Mouse (Mus musculus) CH12.LX (cell line): ENCODE data around the gene Herc1. TPM values are rescaled to one million over a fixed set of nuclear protein-coding genes. Genes with fewer than 3 reads are reported as not detected.

ENCODE experiments used
- DNase-seq: peaks from one replicate; pipeline ENCODE4 v3.0.0-alpha.2; 2013; ENCODE audit errors: extremely low read depth
- H3K27ac ChIP-seq: 2 replicates; pipeline ENCODE4 v1.5.1; 2012; ENCODE audit warnings: low read depth, mild to moderate bottlenecking, control low read depth, moderate library complexity; ENCODE audit not compliant: insufficient read depth
- H3K27me3 ChIP-seq: replicated peaks from 2 replicates; pipeline ENCODE3; 2012; ENCODE audit warnings: inconsistent platforms
- H3K36me3 ChIP-seq, 2 experiments: replicated peaks in 1 of 2; 2 replicates each; pipeline versions ENCODE3 to v1.6.1; 2012; ENCODE audit warnings: inconsistent platforms in 1 of 2, low read length in 1 of 2, mild to moderate bottlenecking in 1 of 2, mixed read lengths in 1 of 2, moderate library complexity in 1 of 2; ENCODE audit not compliant: control insufficient read depth in 1 of 2, insufficient read depth in 1 of 2
- H3K4me1 ChIP-seq, 2 experiments: 2 replicates each; pipeline ENCODE4 v1.6.1; 2012; ENCODE audit warnings: inconsistent platforms in 1 of 2, moderate library complexity in 1 of 2; ENCODE audit not compliant: insufficient read depth in 2 of 2, control insufficient read depth in 1 of 2
- H3K4me2 ChIP-seq: 2 replicates; pipeline ENCODE4 v1.6.1; 2012; ENCODE audit warnings: low read depth, mild to moderate bottlenecking, control low read depth; ENCODE audit not compliant: poor library complexity, insufficient read depth, severe bottlenecking
- H3K4me3 ChIP-seq, 3 experiments: fragments of 150-350 bp in 1 of 3; sonication (generic) in 1 of 3; replicated peaks in 1 of 3; 2 replicates each; pipeline versions ENCODE3 to v1.5.1; 2011 to 2012; ENCODE audit warnings: low read depth in 2 of 3, low read length in 2 of 3, mild to moderate bottlenecking in 2 of 3, moderate library complexity in 2 of 3, control low read depth in 1 of 3, improper control_type of control experiment in 1 of 3, inconsistent platforms in 1 of 3, mixed read lengths in 1 of 3; ENCODE audit not compliant: poor library complexity in 1 of 3
- H3K79me2 ChIP-seq: replicated peaks from 2 replicates; pipeline ENCODE4 v1.6.1; 2012; ENCODE audit warnings: mild to moderate bottlenecking, moderate library complexity; ENCODE audit not compliant: control insufficient read depth, poor library complexity, insufficient read depth, severe bottlenecking; ENCODE audit errors: extremely low read depth
- H3K9ac ChIP-seq: 2 replicates; pipeline ENCODE4 v1.6.1; 2012; ENCODE audit warnings: low read depth, mild to moderate bottlenecking, control low read depth, moderate library complexity; ENCODE audit not compliant: insufficient read depth
- H3K9me3 ChIP-seq: replicated peaks from 2 replicates; pipeline ENCODE3; 2012; ENCODE audit warnings: low read length, inconsistent platforms, mixed read lengths
- BHLHE40 ChIP-seq: IDR thresholded peaks from 2 replicates; pipeline ENCODE4 v1.6.1; 2011; ENCODE audit warnings: mild to moderate bottlenecking, low read depth, low read length, improper control_type of control experiment
- CHD1 ChIP-seq: IDR thresholded peaks from 2 replicates; pipeline ENCODE4 v1.6.1; 2012; ENCODE audit warnings: low read depth, low read length, improper control_type of control experiment, inconsistent platforms
- CHD2 ChIP-seq: IDR thresholded peaks from 2 replicates; pipeline ENCODE4 v1.6.1; 2011; ENCODE audit warnings: low read length, improper control_type of control experiment
- CTCF ChIP-seq, 2 experiments: IDR thresholded peaks in 1 of 2; conservative IDR thresholded peaks in 1 of 2; 2 replicates each; pipeline ENCODE4 v1.5.1; 2011 to 2012; ENCODE audit warnings: low read depth in 2 of 2, low read length in 2 of 2, improper control_type of control experiment in 1 of 2, inconsistent platforms in 1 of 2, mild to moderate bottlenecking in 1 of 2, moderate library complexity in 1 of 2
- E2F4 ChIP-seq: IDR thresholded peaks from 2 replicates; pipeline ENCODE4 v1.6.1; 2011; ENCODE audit warnings: low read depth, low read length, improper control_type of control experiment; ENCODE audit not compliant: insufficient replicate concordance
- ELF1 ChIP-seq: IDR thresholded peaks from 2 replicates; pipeline ENCODE4 v1.6.1; 2014; ENCODE audit warnings: low read depth, mild to moderate bottlenecking, inconsistent platforms, low read length, improper control_type of control experiment
- EP300 ChIP-seq: IDR thresholded peaks from 2 replicates; pipeline ENCODE4 v1.6.1; 2011; ENCODE audit warnings: low read length, improper control_type of control experiment
- ETS1 ChIP-seq: conservative IDR thresholded peaks from 2 replicates; pipeline ENCODE4 v1.6.1; 2012; ENCODE audit warnings: low read depth, mild to moderate bottlenecking, inconsistent platforms, low read length, improper control_type of control experiment, moderate library complexity
- GABPA ChIP-seq: IDR thresholded peaks from 2 replicates; pipeline ENCODE4 v1.6.1; 2012; ENCODE audit warnings: low read depth, low read length, improper control_type of control experiment, inconsistent platforms; ENCODE audit not compliant: insufficient replicate concordance
- HCFC1 ChIP-seq: IDR thresholded peaks from 2 replicates; pipeline ENCODE4 v1.6.1; 2012; ENCODE audit warnings: low read depth, mild to moderate bottlenecking, inconsistent platforms, low read length, improper control_type of control experiment
- IRF4 ChIP-seq: IDR thresholded peaks from 2 replicates; pipeline ENCODE4 v1.6.1; 2014; ENCODE audit warnings: low read depth, mild to moderate bottlenecking, inconsistent platforms, low read length, improper control_type of control experiment
- JUN ChIP-seq: IDR thresholded peaks from 2 replicates; pipeline ENCODE4 v1.6.1; 2011; ENCODE audit warnings: low read depth, mild to moderate bottlenecking, low read length, improper control_type of control experiment, moderate library complexity; ENCODE audit not compliant: insufficient read depth
- KAT2A ChIP-seq: IDR thresholded peaks from 2 replicates; pipeline ENCODE4 v1.6.1; 2012; ENCODE audit warnings: low read length, improper control_type of control experiment, inconsistent platforms; ENCODE audit not compliant: insufficient replicate concordance
- MAX ChIP-seq: IDR thresholded peaks from 2 replicates; pipeline ENCODE4 v1.6.1; 2011; ENCODE audit warnings: low read length, improper control_type of control experiment
- MEF2A ChIP-seq: IDR thresholded peaks from 2 replicates; pipeline ENCODE4 v1.6.1; 2014; ENCODE audit warnings: low read depth, mild to moderate bottlenecking, inconsistent platforms, low read length, improper control_type of control experiment, borderline replicate concordance
- MXI1 ChIP-seq: IDR thresholded peaks from 2 replicates; pipeline ENCODE4 v1.6.1; 2011; ENCODE audit warnings: mild to moderate bottlenecking, low read depth, low read length, improper control_type of control experiment
- MYC ChIP-seq: IDR thresholded peaks from 2 replicates; pipeline ENCODE4 v1.6.1; 2011; ENCODE audit warnings: low read depth, mild to moderate bottlenecking, improper control_type of control experiment, low read length
- NELFE ChIP-seq: IDR thresholded peaks from 2 replicates; pipeline ENCODE4 v1.6.1; 2011; ENCODE audit warnings: low read depth, low read length, improper control_type of control experiment
- NRF1 ChIP-seq: IDR thresholded peaks from 2 replicates; pipeline ENCODE4 v1.6.1; 2014; ENCODE audit warnings: low read depth, mild to moderate bottlenecking, inconsistent platforms, low read length, improper control_type of control experiment, moderate library complexity
- PAX5 ChIP-seq: IDR thresholded peaks from 2 replicates; pipeline ENCODE4 v1.6.1; 2012; ENCODE audit warnings: low read length, inconsistent platforms, mixed read lengths
- POLR2A ChIP-seq: IDR thresholded peaks from 2 replicates; pipeline ENCODE4 v1.6.1; 2011; ENCODE audit warnings: low read depth, mild to moderate bottlenecking, improper control_type of control experiment, low read length
- POLR2AphosphoS2 ChIP-seq: IDR thresholded peaks from 2 replicates; pipeline ENCODE4 v1.6.1; 2011; ENCODE audit warnings: low read depth, low read length, improper control_type of control experiment
- RCOR1 ChIP-seq: conservative IDR thresholded peaks from 2 replicates; pipeline ENCODE4 v1.6.1; 2012; ENCODE audit warnings: low read depth, mild to moderate bottlenecking, inconsistent platforms, low read length, improper control_type of control experiment
- SIN3A ChIP-seq: IDR thresholded peaks from 2 replicates; pipeline ENCODE4 v1.6.1; 2012; ENCODE audit warnings: low read length, improper control_type of control experiment, inconsistent platforms
- TBP ChIP-seq: conservative IDR thresholded peaks from 2 replicates; pipeline ENCODE4 v1.6.1; 2011; ENCODE audit warnings: low read depth, low read length, improper control_type of control experiment
- TCF12 ChIP-seq: IDR thresholded peaks from 2 replicates; pipeline ENCODE4 v1.6.1; 2014; ENCODE audit warnings: low read depth, mild to moderate bottlenecking, inconsistent platforms, low read length, improper control_type of control experiment
- UBTF ChIP-seq: IDR thresholded peaks from 2 replicates; pipeline ENCODE4 v1.6.1; 2012; ENCODE audit warnings: low read depth, mild to moderate bottlenecking, inconsistent platforms, low read length, improper control_type of control experiment, moderate library complexity
- USF1 ChIP-seq: IDR thresholded peaks from 2 replicates; pipeline ENCODE4 v1.6.1; 2014; ENCODE audit warnings: low read depth, mild to moderate bottlenecking, inconsistent platforms, low read length, improper control_type of control experiment
- USF2 ChIP-seq: conservative IDR thresholded peaks from 2 replicates; pipeline ENCODE4 v1.6.1; 2011; ENCODE audit warnings: low read depth, low read length, improper control_type of control experiment
- ZMIZ1 ChIP-seq: IDR thresholded peaks from 2 replicates; pipeline ENCODE4 v1.6.1; 2012; ENCODE audit warnings: low read depth, mild to moderate bottlenecking, inconsistent platforms, low read length, improper control_type of control experiment
- dilution Hi-C: fragments of 300-500 bp; cut with MboI; formaldehyde crosslinking; loops from 2 replicates; pipeline ENCODE4 v1.14.3; 2020; ENCODE audit warnings: low sequenced_read_pairs; ENCODE audit not compliant: extremely low pct_unique_long_range_greater_than_20kb, extremely low pct_ligation_motif_present
- in situ Hi-C: fragments of 300-500 bp; cut with MboI; formaldehyde crosslinking; loops from 3 replicates; pipeline ENCODE4 v1.14.3; 2019; ENCODE audit warnings: low sequenced_read_pairs, low pct_ligation_motif_present, low pct_unique_long_range_greater_than_20kb, mixed read lengths
- polyA plus RNA-seq: library from polyadenylated mRNA; unstranded; fragments of >175 nt; gene quantifications from 2 replicates; pipeline ENCODE4 v1.2.1, GENCODE M21; 2012; ENCODE audit warnings: low read depth; ENCODE audit not compliant: insufficient read length
- total RNA-seq, 2 experiments: library from RNA; depleted of rRNA; stranded (reverse); fragments of 300-350 nt in 1 of 2; fragments of >200 nt in 1 of 2; gene quantifications; 2 replicates each; pipeline ENCODE4 v1.2.3; 2012 to 2014

The Herc1 gene
- total and polyA plus RNA-seq, 3 experiments = 33.2 to 45.2 (median 42.1) TPM

DNA sequence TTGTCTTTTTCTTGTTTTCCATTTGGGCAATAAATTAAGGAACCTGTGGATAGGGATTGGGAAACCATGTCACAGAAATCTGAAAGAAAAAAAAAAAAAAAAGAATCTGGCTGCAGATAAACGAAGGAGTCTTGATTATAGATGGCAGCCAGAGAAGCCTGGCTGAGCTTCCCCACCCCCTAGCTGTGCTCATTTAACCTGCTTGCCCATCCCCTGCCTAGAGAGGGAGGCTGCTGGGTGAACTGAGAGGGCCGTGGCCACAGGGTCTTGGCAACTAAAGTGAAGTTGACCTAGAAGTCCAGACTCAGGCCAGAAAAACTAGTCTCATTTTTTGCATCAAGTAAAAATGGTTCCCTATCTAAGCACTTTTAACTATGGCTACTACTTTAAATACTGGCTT is 160.7 kb downstream of the Herc1 start:
- no peak for TF ChIP-seq MAX
- TF ChIP-seq IRF4 = no peak
- 0 out of 2 replicates have a peak, but pooled peaks have one; percentile 36 for TF ChIP-seq TBP
- dilution Hi-C loops = no loop called here

DNA sequence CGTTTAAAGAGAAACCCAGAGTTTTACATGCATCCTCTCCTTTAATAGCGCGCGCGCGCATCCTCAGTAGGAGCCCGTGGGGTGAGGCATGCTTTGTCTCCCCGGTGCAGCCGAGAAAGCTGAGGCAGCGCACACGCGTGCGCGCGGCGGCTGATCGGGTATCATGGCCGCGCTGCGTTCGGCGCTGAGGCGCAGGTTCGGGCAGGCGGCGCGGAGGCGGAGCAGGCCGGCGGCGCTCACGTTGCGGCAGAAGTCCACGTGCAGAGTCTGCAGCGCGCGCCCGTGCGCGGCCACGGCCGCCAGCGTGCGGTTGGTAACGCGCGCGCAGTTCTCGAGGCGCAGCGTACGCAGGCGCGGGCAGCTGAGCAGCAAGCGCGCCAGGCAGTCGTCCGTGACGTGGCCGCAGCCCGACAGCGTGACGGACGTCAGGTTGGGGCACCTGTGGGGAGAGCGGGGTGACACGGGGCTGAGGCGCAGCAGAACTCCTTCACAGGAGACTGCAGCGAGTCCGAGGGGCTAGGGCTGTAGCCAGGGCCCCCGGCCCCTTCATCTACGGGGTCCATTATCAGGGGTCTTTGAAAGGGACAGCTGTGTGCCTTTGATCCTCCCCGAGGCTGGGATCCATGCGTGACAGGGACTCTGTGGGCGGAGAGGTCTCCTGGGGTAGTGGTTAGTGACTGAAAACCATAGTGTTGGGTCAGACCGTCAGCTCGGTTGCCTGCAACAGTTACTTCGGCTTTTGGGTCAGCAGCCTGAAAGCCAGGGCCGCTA is 161.5 kb downstream of the Herc1 start:
- dilution Hi-C loops = no loop called here
- Histone ChIP-seq H3K9ac (peak overlapping the region; percentile 73), H3K27ac (peak overlapping the region; percentile 95), H3K79me2 (no peaks in the 10 kb centered on the region), H3K4me2 (peak overlapping the region; percentile 73), H3K4me1 (peaks cover 26 to 76% of the 10 kb centered on the region in 2 experiments), H3K4me3 (peak overlapping the region; percentile 56 to 68 (median 64)), H3K9me3 (no peaks in the 10 kb centered on the region), H3K27me3 (no peaks in the 10 kb centered on the region), H3K36me3 (peaks cover 33 to 64% of the 10 kb centered on the region in 2 experiments)
- in situ Hi-C loops = loop anchor here (10.0 to 25.0 kb wide), 4 partner anchors 193 to 476 kb away; partner anchors contain the start of genes Aph1b, Ciao2a, Gm10647 and Lactb
- DNase-seq = peak; percentile 89
- TF ChIP-seq ETS1 (peak; percentile 54), GABPA (no peak), IRF4 (no peak), BHLHE40 (peak; percentile 99), RCOR1 (no peak; the same call in 1 of the 2 replicates), JUN (no peak), TBP (no peak), POLR2AphosphoS2 (peak; percentile 85), PAX5 (no peak), MYC (peak; percentile 77; the same call in 1 of the 2 replicates), ZMIZ1 (peak; percentile 60), HCFC1 (peak; percentile 42; the same call in 1 of the 2 replicates), NRF1 (peak; percentile 91), USF2 (no peak), UBTF (peak; percentile 87; the same call in 1 of the 2 replicates), TCF12 (peak; percentile 67; the same call in 1 of the 2 replicates), EP300 (no peak), ELF1 (peak; percentile 39), CTCF (conservative IDR thresholded peaks at IDR 0.05 in 1 of 2, IDR thresholded peaks at IDR 0.05 in 1 of 2; ENCODE audit: low read depth in 2 of 2, low read length in 2 of 2) (no peak), KAT2A (0 out of 2 replicates have a peak, but pooled peaks have one; percentile 33), NELFE (peak; percentile 29; the same call in 1 of the 2 replicates), E2F4 (no peak), USF1 (peak; percentile 58), MXI1 (peak; percentile 90), SIN3A (no peak; the same call in none of the 2 replicates), CHD1 (no peak), POLR2A (peak; percentile 70), MEF2A (peak; percentile 53; the same call in 1 of the 2 replicates), CHD2 (no peak)

More for the DNA sequence above, 160.7 kb downstream of the Herc1 start:
- Histone ChIP-seq H3K27ac (peak overlapping the region; percentile 95), H3K36me3 (peaks cover 31 to 63% of the 10 kb centered on the region in 2 experiments), H3K79me2 (no peaks in the 10 kb centered on the region), H3K9ac (peak overlapping the region; percentile 73), H3K27me3 (no peaks in the 10 kb centered on the region), H3K4me2 (peak overlapping the region; percentile 17; the same call in 1 of the 2 replicates), H3K9me3 (no peaks in the 10 kb centered on the region), H3K4me1 (peaks cover 31 to 76% of the 10 kb centered on the region in 2 experiments), H3K4me3 (peak overlapping the region; percentile 34 to 68 (median 56))
- DNase-seq = peak; percentile 43
- in situ Hi-C loops = loop anchor here (10.0 to 25.0 kb wide), 4 partner anchors 194 to 476 kb away; partner anchors contain the start of genes Aph1b, Ciao2a, Gm10647 and Lactb
